In genomic region chr4:133058513-133059480, GRCm38 (mm10) we compare ENCODE assay signal across 8 mouse cellular contexts. TPM values are rescaled to one million over a fixed set of nuclear protein-coding genes. Genes with fewer than 3 reads are reported as not detected.
A peak's percentile ranks its signal among the peaks of the same experiment; 100 is the strongest.
DNase-seq lines count a peak whose midpoint lies in the region; ATAC-seq and TF ChIP-seq lines count a peak whose summit lies in the region.

No protein-coding gene starts in this region.

- no peak for ATAC-seq in midbrain, embryonic 14.5 days (ENCODE audit: low FRiP score, low TSS enrichment)
- ATAC-seq in midbrain, postnatal 0 days (ENCODE audit: low FRiP score), result no peak
- ATAC-seq in limb, embryonic 13.5 days (ENCODE audit: low FRiP score, low read depth), result no peak
- ATAC-seq in stomach, embryonic 15.5 days (ENCODE audit: insufficient read depth, low FRiP score, low read depth), result no peak

- intact Hi-C loops in heart, adult 2 months (cut with DNase I), result loop anchor here (5.0 kb wide), 1 partner anchor 34 kb away; no protein-coding TSS in a partner anchor

- no peaks in the 10 kb centered on the region for H3K27me3 ChIP-seq in heart, adult 2 months (ENCODE audit: control insufficient read depth, insufficient read depth, low read length)
- no peaks in the 10 kb centered on the region for H3K27me3 ChIP-seq in midbrain, embryonic 14.5 days (ENCODE audit: control insufficient read depth, insufficient read depth, low read length)
- no peaks in the 10 kb centered on the region for H3K27me3 ChIP-seq in midbrain, postnatal 0 days (ENCODE audit: insufficient read depth, low read length)
- H3K27me3 ChIP-seq in limb, embryonic 13.5 days, result no peaks in the 10 kb centered on the region
- no peaks in the 10 kb centered on the region for H3K27me3 ChIP-seq in stomach, embryonic 15.5 days (replicated peaks)

- DNase-seq in heart, adult 2 months, result peak in 1 of 2 experiments; percentile 60
- no peak for DNase-seq in heart, postnatal 4 days
- DNase-seq in midbrain, embryonic 14.5 days, result no peak
- DNase-seq in midbrain, postnatal 0 days (ENCODE audit: low spot score), result no peak
- no peak for DNase-seq in ovary, postnatal 14 days (ENCODE audit: low spot score)
- DNase-seq in right cerebral cortex, postnatal 14 days, result no peak

- TF ChIP-seq CTCF in heart, adult 2 months (IDR thresholded peaks at IDR 0.05), result no peak
- no peak for TF ChIP-seq CTCF in midbrain, postnatal 0 days (IDR thresholded peaks at IDR 0.05)

- no peaks in the 10 kb centered on the region for H3K36me3 ChIP-seq in heart, adult 2 months (ENCODE audit: control insufficient read depth, insufficient read depth, low read length)
- H3K36me3 ChIP-seq in midbrain, embryonic 14.5 days (ENCODE audit: control insufficient read depth, insufficient read depth, low read length), result peaks cover 43% of the 10 kb centered on the region
- H3K36me3 ChIP-seq in midbrain, postnatal 0 days (ENCODE audit: insufficient read depth, low read length), result peaks cover 46% of the 10 kb centered on the region
- peaks cover 63% of the 10 kb centered on the region for H3K36me3 ChIP-seq in limb, embryonic 13.5 days
- peaks cover 38% of the 10 kb centered on the region for H3K36me3 ChIP-seq in stomach, embryonic 15.5 days

- H3K79me2 ChIP-seq in heart, adult 2 months (replicated peaks; ENCODE audit: control insufficient read depth, insufficient read depth, low read length), result 0 out of 2 replicates have a peak, but pooled peaks cover 3% of the 10 kb centered on the region

- peaks cover 21% of the 10 kb centered on the region for H3K4me1 ChIP-seq in heart, adult 2 months (ENCODE audit: control insufficient read depth, insufficient read depth, low read length)
- H3K4me1 ChIP-seq in midbrain, embryonic 14.5 days (ENCODE audit: control insufficient read depth, insufficient read depth, low read length), result peaks cover 11% of the 10 kb centered on the region
- no peaks in the 10 kb centered on the region for H3K4me1 ChIP-seq in midbrain, postnatal 0 days (ENCODE audit: insufficient read depth, low read length)
- peaks cover 62% of the 10 kb centered on the region for H3K4me1 ChIP-seq in limb, embryonic 13.5 days
- peaks cover 60% of the 10 kb centered on the region for H3K4me1 ChIP-seq in stomach, embryonic 15.5 days

- no peak for TF ChIP-seq EP300 in heart, adult 2 months (IDR thresholded peaks at IDR 0.05; ENCODE audit: insufficient read depth, low read depth, low read length)

- no peak for TF ChIP-seq POLR2A in heart, adult 2 months (IDR thresholded peaks at IDR 0.05; ENCODE audit: insufficient read depth, low read depth, low read length)

- no peaks in the 10 kb centered on the region for H3K9me3 ChIP-seq in midbrain, embryonic 14.5 days (ENCODE audit: control insufficient read depth, low read length)
- H3K9me3 ChIP-seq in midbrain, postnatal 0 days (ENCODE audit: low read length), result no peaks in the 10 kb centered on the region
- no peaks in the 10 kb centered on the region for H3K9me3 ChIP-seq in limb, embryonic 13.5 days
- no peaks in the 10 kb centered on the region for H3K9me3 ChIP-seq in stomach, embryonic 15.5 days

- no peak overlapping the region for H3K4me3 ChIP-seq in heart, adult 2 months
- no peak overlapping the region for H3K4me3 ChIP-seq in midbrain, embryonic 14.5 days (replicated peaks; ENCODE audit: low read depth, low read length)
- no peak overlapping the region for H3K4me3 ChIP-seq in midbrain, postnatal 0 days (ENCODE audit: low read depth, low read length)
- no peak overlapping the region for H3K4me3 ChIP-seq in limb, embryonic 13.5 days
- no peak overlapping the region for H3K4me3 ChIP-seq in stomach, embryonic 15.5 days (replicated peaks)

- no peak overlapping the region for H3K4me2 ChIP-seq in midbrain, embryonic 14.5 days (ENCODE audit: low read length)
- no peak overlapping the region for H3K4me2 ChIP-seq in midbrain, postnatal 0 days (ENCODE audit: low read depth, low read length, poor library complexity, severe bottlenecking)
- no peak overlapping the region for H3K4me2 ChIP-seq in limb, embryonic 13.5 days (replicated peaks)
- peak overlapping the region; percentile 19; the same call in 1 of the 2 replicates for H3K4me2 ChIP-seq in stomach, embryonic 15.5 days

- H3K27ac ChIP-seq in heart, adult 2 months, result peak overlapping the region; percentile 89
- 0 out of 2 replicates have a peak overlapping the region, but pooled peaks have one; percentile 15 for H3K27ac ChIP-seq in midbrain, embryonic 14.5 days (replicated peaks; ENCODE audit: low read depth, low read length)
- no peak overlapping the region for H3K27ac ChIP-seq in midbrain, postnatal 0 days (ENCODE audit: low read depth, low read length)
- H3K27ac ChIP-seq in limb, embryonic 13.5 days, result peak overlapping the region; percentile 55; the same call in 1 of the 2 replicates
- H3K27ac ChIP-seq in stomach, embryonic 15.5 days, result peak overlapping the region; percentile 91

- WGBS in heart, adult 2 months, result 61% methylated on average over 11 of the region's 11 CpGs
- whole genome bisulfite sequencing in midbrain, embryonic 14.5 days, result 82% methylated on average over 11 of the region's 11 CpGs
- WGBS in midbrain, postnatal 0 days, result 76% methylated on average over 11 of the region's 11 CpGs
- 51% methylated on average over 11 of the region's 11 CpGs for WGBS in limb, embryonic 13.5 days
- WGBS in stomach, embryonic 15.5 days, result 59% methylated on average over 11 of the region's 11 CpGs

- no peak overlapping the region for H3K9ac ChIP-seq in heart, adult 2 months (ENCODE audit: low read depth, low read length)
- no peak overlapping the region; the same call in 1 of the 2 replicates for H3K9ac ChIP-seq in midbrain, embryonic 14.5 days (replicated peaks; ENCODE audit: low read length)
- no peak overlapping the region for H3K9ac ChIP-seq in midbrain, postnatal 0 days (replicated peaks; ENCODE audit: low read length, poor library complexity, severe bottlenecking)
- 0 out of 2 replicates have a peak overlapping the region, but pooled peaks have one; percentile 15 for H3K9ac ChIP-seq in limb, embryonic 13.5 days
- no peak overlapping the region for H3K9ac ChIP-seq in stomach, embryonic 15.5 days

RNA-seq across cellular contexts. Expression of gene Ahdc1, which starts 47.7 kb away (rescaled TPM):
- total RNA-seq in heart, adult 2 months (2021), result 10 to 100 TPM; 42.6 to 50.9 TPM
- 19.5 and 21.8 TPM in 2 replicates for polyA plus RNA-seq in heart, adult 2 months (2012; rRNA removed)
- 10 to 100 TPM; 41.1 to 48.7 TPM for total RNA-seq in heart, postnatal 4 days (2021)
- 13.0 and 15.3 TPM in 2 replicates for polyA plus RNA-seq in midbrain, embryonic 14.5 days (2014; fragmentation: Nextera tagmentation; extraction: Ambion mirVana)
- total RNA-seq in midbrain, postnatal 0 days (2014; rRNA removed), result 105 and 115 TPM in 2 replicates
- polyA plus RNA-seq in midbrain, postnatal 0 days (2015; fragmentation: Nextera tagmentation; extraction: Ambion mirVana), result 9.2 and 11.0 TPM in 2 replicates
- polyA plus RNA-seq in limb, embryonic 13.5 days (2015; fragmentation: Nextera tagmentation; extraction: Ambion mirVana), result 11.3 and 11.5 TPM in 2 replicates
- polyA plus RNA-seq in stomach, embryonic 15.5 days (2015; fragmentation: Nextera tagmentation; extraction: Ambion mirVana), result 8.2 and 9.3 TPM in 2 replicates
